Mouse (Mus musculus): ENCODE measurements around the gene Ahnak2. TPM values are rescaled to one million over a fixed set of nuclear protein-coding genes. Genes with fewer than 3 reads are reported as not detected.

Ahnak2 gene
- polyA plus RNA-seq, 1 experiment from 2014 or later: 0.07 TPM

GRCm38 (mm10) chr12:112814682-112815470 lies 12.4 kb upstream of the Ahnak2 start:
- Histone ChIP-seq H3K4me1 (ENCODE audit: control insufficient read depth, insufficient read depth, low read length) (no peaks in the 10 kb centered on the region), H3K27me3 (ENCODE audit: control insufficient read depth, insufficient read depth, low read length) (no peaks in the 10 kb centered on the region), H3K36me3 (ENCODE audit: control insufficient read depth, insufficient read depth, low read length) (peaks cover 17% of the 10 kb centered on the region), H3K4me3 (ENCODE audit: low read depth, low read length) (no peak overlapping the region), H3K4me2 (no peak overlapping the region), H3K9me3 (ENCODE audit: control insufficient read depth, low read length) (no peaks in the 10 kb centered on the region), H3K27ac (ENCODE audit: low read depth, low read length) (no peak overlapping the region), H3K9ac (ENCODE audit: low read length) (no peak overlapping the region)
- no peak for DNase-seq (ENCODE audit: low spot score, missing footprints)
- 78% methylated on average over 14 of the region's 14 CpGs for WGBS
- no peak for ATAC-seq (ENCODE audit: low FRiP score)

DNA sequence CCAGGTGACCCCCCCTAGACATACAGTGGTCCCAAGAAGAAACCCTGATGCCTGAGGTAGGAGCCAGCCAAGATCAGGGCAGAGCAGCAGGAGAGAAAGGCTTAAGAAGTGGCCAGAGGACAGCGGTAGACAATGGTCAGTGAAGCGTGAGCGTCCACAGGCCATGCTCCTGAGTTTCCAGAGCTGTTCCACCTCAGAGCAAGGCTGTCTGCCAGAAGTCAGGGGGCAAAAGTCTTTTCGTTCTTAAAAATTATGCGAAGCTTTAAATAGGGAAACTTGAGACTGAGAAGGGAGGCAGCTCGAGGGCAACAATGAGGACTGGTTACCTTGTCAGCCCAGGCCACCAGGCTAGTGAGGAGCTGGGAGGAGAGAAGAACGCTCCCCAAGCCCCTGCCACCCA lies 10.9 kb upstream of the Ahnak2 start:
- Histone ChIP-seq H3K36me3 (ENCODE audit: control insufficient read depth, insufficient read depth, low read length) (peaks cover 5% of the 10 kb centered on the region; the same call in 1 of the 2 replicates), H3K4me2 (no peak overlapping the region), H3K27ac (ENCODE audit: low read depth, low read length) (no peak overlapping the region), H3K4me1 (ENCODE audit: control insufficient read depth, insufficient read depth, low read length) (peaks cover 5% of the 10 kb centered on the region), H3K9ac (ENCODE audit: low read length) (no peak overlapping the region), H3K9me3 (ENCODE audit: control insufficient read depth, low read length) (no peaks in the 10 kb centered on the region), H3K4me3 (ENCODE audit: low read depth, low read length) (no peak overlapping the region), H3K27me3 (ENCODE audit: control insufficient read depth, insufficient read depth, low read length) (no peaks in the 10 kb centered on the region)
- DNase-seq (ENCODE audit: low spot score, missing footprints) (no peak), ATAC-seq (ENCODE audit: low FRiP score) (no peak)
- 86% methylated on average over 7 of the region's 7 CpGs for WGBS

GRCm38 (mm10) chr12:112810092-112810885 lies 7.8 kb upstream of the Ahnak2 start:
- no peak overlapping the region for H3K9ac ChIP-seq (ENCODE audit: low read length)

DNA sequence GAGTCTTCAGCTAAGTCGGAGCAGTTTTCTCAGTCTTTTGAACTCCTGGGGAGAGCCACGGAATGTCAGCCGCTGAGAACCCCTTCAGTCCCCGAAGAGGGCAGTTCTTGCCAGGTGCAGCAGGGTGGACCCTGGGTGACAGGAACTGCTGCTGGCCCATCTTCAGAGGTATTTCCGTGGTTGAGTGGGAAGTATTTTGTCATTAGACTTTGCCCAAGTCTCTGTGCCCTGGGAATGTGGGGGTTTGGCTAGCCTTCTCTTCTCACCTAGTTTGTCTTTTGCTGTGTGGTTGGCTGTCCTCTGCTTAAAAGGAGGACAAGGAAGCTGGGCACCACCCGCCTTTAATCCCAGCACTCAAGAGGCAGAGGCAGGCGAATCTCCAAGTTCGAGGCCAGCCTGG lies 7.2 kb upstream of the Ahnak2 start:
- Histone ChIP-seq H3K36me3 (ENCODE audit: control insufficient read depth, insufficient read depth, low read length) (no peaks in the 10 kb centered on the region), H3K4me2 (peak overlapping the region; percentile 98), H3K9me3 (ENCODE audit: control insufficient read depth, low read length) (no peaks in the 10 kb centered on the region), H3K4me1 (ENCODE audit: control insufficient read depth, insufficient read depth, low read length) (peaks cover 5% of the 10 kb centered on the region), H3K27ac (ENCODE audit: low read depth, low read length) (no peak overlapping the region), H3K27me3 (ENCODE audit: control insufficient read depth, insufficient read depth, low read length) (no peaks in the 10 kb centered on the region), H3K4me3 (ENCODE audit: low read depth, low read length) (peak overlapping the region; percentile 66), H3K9ac (ENCODE audit: low read length) (peak overlapping the region; percentile 71)
- ATAC-seq (ENCODE audit: low FRiP score) (no peak), DNase-seq (ENCODE audit: low spot score, missing footprints) (no peak)
- WGBS: 27% methylated on average over 8 of the region's 8 CpGs

More at GRCm38 (mm10) chr12:112810092-112810885, 7.8 kb upstream of the Ahnak2 start:
- H3K4me3 ChIP-seq (ENCODE audit: low read depth, low read length): no peak overlapping the region
- ATAC-seq (ENCODE audit: low FRiP score) (no peak), DNase-seq (ENCODE audit: low spot score, missing footprints) (no peak)
- peak overlapping the region; percentile 98; the same call in 1 of the 2 replicates for H3K4me2 ChIP-seq
- H3K9me3 ChIP-seq (ENCODE audit: control insufficient read depth, low read length): no peaks in the 10 kb centered on the region
- 69% methylated on average over 19 of the region's 19 CpGs for WGBS
- no peak overlapping the region for H3K27ac ChIP-seq (ENCODE audit: low read depth, low read length)
- no peaks in the 10 kb centered on the region for H3K27me3 ChIP-seq (ENCODE audit: control insufficient read depth, insufficient read depth, low read length)
- H3K4me1 ChIP-seq (ENCODE audit: control insufficient read depth, insufficient read depth, low read length): peaks cover 5% of the 10 kb centered on the region
- 0 out of 2 replicates have a peak, but pooled peaks cover 2% of the 10 kb centered on the region for H3K36me3 ChIP-seq (ENCODE audit: control insufficient read depth, insufficient read depth, low read length)

- DNase-seq (ENCODE audit: low spot score, missing footprints) (peak; percentile 99), ATAC-seq (ENCODE audit: low FRiP score) (peak; percentile 93)
- no peaks in the 10 kb centered on the region for H3K9me3 ChIP-seq (ENCODE audit: control insufficient read depth, low read length)
- WGBS: under 1% methylated on average over 58 of the region's 64 CpGs
- no peaks in the 10 kb centered on the region for H3K27me3 ChIP-seq (ENCODE audit: control insufficient read depth, insufficient read depth, low read length)
- H3K9ac ChIP-seq (ENCODE audit: low read length): peak within 1 kb of the TSS; percentile 71
- 0 out of 2 replicates have a peak within 1 kb of the TSS, but pooled peaks have one; percentile 22 for H3K27ac ChIP-seq (ENCODE audit: low read depth, low read length)
- peak within 1 kb of the TSS; percentile 98 for H3K4me2 ChIP-seq
- peak within 1 kb of the TSS; percentile 66 for H3K4me3 ChIP-seq (ENCODE audit: low read depth, low read length)
- peaks cover 5% of the 10 kb centered on the region for H3K4me1 ChIP-seq (ENCODE audit: control insufficient read depth, insufficient read depth, low read length)
- no peaks in the 10 kb centered on the region for H3K36me3 ChIP-seq (ENCODE audit: control insufficient read depth, insufficient read depth, low read length)
Observed at GRCm38 (mm10) chr12:112808587-112809364, 6.3 kb upstream of the Ahnak2 start, which contains the start of gene Clba1. Clba1 (plus strand) TSS chr12:112808937.

GRCm38 (mm10) chr12:112808212-112808586 lies 5.7 kb upstream of the Ahnak2 start:
- no peak for DNase-seq (ENCODE audit: low spot score, missing footprints)
- ATAC-seq (ENCODE audit: low FRiP score): peak; percentile 56
- peak overlapping the region; percentile 98 for H3K4me2 ChIP-seq
- H3K9ac ChIP-seq (ENCODE audit: low read length): peak overlapping the region; percentile 53
- H3K27ac ChIP-seq (ENCODE audit: low read depth, low read length): no peak overlapping the region
- WGBS: 72% methylated on average over 5 of the region's 5 CpGs
- H3K4me3 ChIP-seq (ENCODE audit: low read depth, low read length): peak overlapping the region; percentile 66
- no peaks in the 10 kb centered on the region for H3K36me3 ChIP-seq (ENCODE audit: control insufficient read depth, insufficient read depth, low read length)
- no peaks in the 10 kb centered on the region for H3K27me3 ChIP-seq (ENCODE audit: control insufficient read depth, insufficient read depth, low read length)
- H3K4me1 ChIP-seq (ENCODE audit: control insufficient read depth, insufficient read depth, low read length): peaks cover 5% of the 10 kb centered on the region
- no peaks in the 10 kb centered on the region for H3K9me3 ChIP-seq (ENCODE audit: control insufficient read depth, low read length)

- no peak overlapping the region for H3K27ac ChIP-seq (ENCODE audit: low read depth, low read length)
- no peaks in the 10 kb centered on the region for H3K27me3 ChIP-seq (ENCODE audit: control insufficient read depth, insufficient read depth, low read length)
- DNase-seq (ENCODE audit: low spot score, missing footprints) (no peak), ATAC-seq (ENCODE audit: low FRiP score) (no peak)
- no peak overlapping the region for H3K4me3 ChIP-seq (ENCODE audit: low read depth, low read length)
- 86% methylated on average over 4 of the region's 4 CpGs for WGBS
- H3K36me3 ChIP-seq (ENCODE audit: control insufficient read depth, insufficient read depth, low read length): no peaks in the 10 kb centered on the region
- H3K9me3 ChIP-seq (ENCODE audit: control insufficient read depth, low read length): no peaks in the 10 kb centered on the region
- no peak overlapping the region for H3K9ac ChIP-seq (ENCODE audit: low read length)
- no peak overlapping the region for H3K4me2 ChIP-seq
- peaks cover 5% of the 10 kb centered on the region for H3K4me1 ChIP-seq (ENCODE audit: control insufficient read depth, insufficient read depth, low read length)
Observed at GRCm38 (mm10) chr12:112807796-112808195, 5.3 kb upstream of the Ahnak2 start.

DNA sequence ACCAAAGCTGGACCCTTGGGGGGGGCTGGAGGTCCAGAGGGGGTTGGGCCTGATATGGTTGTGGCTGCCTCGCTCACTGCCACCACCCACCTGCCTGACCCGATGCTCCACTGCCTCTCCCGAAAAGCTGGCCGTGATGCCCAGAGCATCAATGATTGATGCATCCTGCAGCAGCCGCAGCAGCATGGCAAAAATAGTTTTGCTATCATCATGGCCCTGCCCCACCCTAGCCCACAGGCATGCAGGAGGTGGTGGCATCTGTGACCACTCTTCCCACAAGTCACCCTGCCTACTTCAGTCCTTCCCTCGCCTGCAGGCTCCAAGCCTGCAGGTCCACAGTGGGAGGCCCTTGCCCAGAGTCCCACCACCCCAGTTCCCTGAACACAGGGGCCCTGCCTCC lies 3.6 kb upstream of the Ahnak2 start:
- Histone ChIP-seq H3K36me3 (ENCODE audit: control insufficient read depth, insufficient read depth, low read length) (no peaks in the 10 kb centered on the region), H3K4me1 (ENCODE audit: control insufficient read depth, insufficient read depth, low read length) (peaks cover 5% of the 10 kb centered on the region), H3K4me2 (no peak overlapping the region), H3K9me3 (ENCODE audit: control insufficient read depth, low read length) (no peaks in the 10 kb centered on the region), H3K27me3 (ENCODE audit: control insufficient read depth, insufficient read depth, low read length) (peaks cover 7% of the 10 kb centered on the region), H3K4me3 (ENCODE audit: low read depth, low read length) (no peak overlapping the region), H3K9ac (ENCODE audit: low read length) (no peak overlapping the region), H3K27ac (ENCODE audit: low read depth, low read length) (no peak overlapping the region)
- ATAC-seq (ENCODE audit: low FRiP score) (no peak), DNase-seq (ENCODE audit: low spot score, missing footprints) (no peak)
- WGBS: 82% methylated on average over 6 of the region's 6 CpGs
